Mouse (Mus musculus) liver, postnatal 0 days (tissue): ENCODE results near the gene Snapin. TPM values are rescaled to one million over a fixed set of nuclear protein-coding genes. Genes with fewer than 3 reads are reported as not detected.

Experiments used
- ATAC-seq: fragments of 200-750 bp; cut with Nextera tagmentation; 2 replicates; pipeline ENCODE4 v1.8.0; 2017; ENCODE audit warnings: mild to moderate bottlenecking, moderate library complexity
- DNase-seq: peaks from one replicate; pipeline ENCODE4 v3.0.0-alpha.2; 2016
- H3K27ac ChIP-seq: fragments of 300-500 bp; sonication (generic); 2 replicates; pipeline ENCODE4 v1.5.1; 2014; ENCODE audit warnings: antibody characterized with exemption, moderate library complexity, mild to moderate bottlenecking, low read depth
- H3K27me3 ChIP-seq: fragments of 300-500 bp; sonication (generic); 2 replicates; pipeline ENCODE4 v1.6.1; 2014; ENCODE audit warnings: low read length, control low read depth, mixed read lengths; ENCODE audit not compliant: insufficient read depth
- H3K36me3 ChIP-seq: fragments of 300-500 bp; sonication (generic); replicated peaks from 2 replicates; pipeline ENCODE4 v1.6.1; 2014; ENCODE audit warnings: mild to moderate bottlenecking, control low read depth, low read length, moderate library complexity, mixed read lengths; ENCODE audit not compliant: insufficient read depth
- H3K4me1 ChIP-seq: fragments of 300-500 bp; sonication (generic); 2 replicates; pipeline ENCODE4 v1.6.1; 2014; ENCODE audit warnings: antibody characterized with exemption, mild to moderate bottlenecking, control low read depth; ENCODE audit not compliant: insufficient read depth
- H3K4me2 ChIP-seq: fragments of 300-500 bp; sonication (generic); 2 replicates; pipeline ENCODE4 v1.6.1; 2014; ENCODE audit warnings: low read depth, mild to moderate bottlenecking, low read length, moderate library complexity, mixed read lengths
- H3K4me3 ChIP-seq: fragments of 300-500 bp; sonication (generic); 2 replicates; pipeline ENCODE4 v1.5.1; 2014; ENCODE audit warnings: low read depth, low read length
- H3K9ac ChIP-seq: fragments of 300-500 bp; sonication (generic); replicated peaks from 2 replicates; pipeline ENCODE4 v1.6.1; 2014; ENCODE audit warnings: mild to moderate bottlenecking, moderate library complexity
- H3K9me3 ChIP-seq: fragments of 300-500 bp; sonication (generic); 2 replicates; pipeline ENCODE4 v1.6.1; 2016; ENCODE audit warnings: mild to moderate bottlenecking, control low read depth, low read length, mixed read lengths
- CTCF ChIP-seq: sonication (generic); IDR thresholded peaks from 2 replicates; pipeline ENCODE4 v1.5.1; 2016; ENCODE audit warnings: antibody characterized with exemption, low read depth
- EP300 ChIP-seq: IDR thresholded peaks from 2 replicates; pipeline ENCODE4 v1.6.1; 2016; ENCODE audit warnings: antibody characterized with exemption, low read depth, mild to moderate bottlenecking
- WGBS: fragments of 180-500 bp; shearing (Covaris S2); extraction: QIAGEN DNeasy Blood & Tissue Kit; methylation state at CpG from one replicate; pipeline ENCODE4 v1.1.7; 2014; ENCODE audit not compliant: insufficient replicate concordance; 5-methylcytosine and 5-hydroxymethylcytosine counted together
- polyA plus RNA-seq: library from polyadenylated mRNA; unstranded; fragments of >200 nt; fragmentation: Nextera tagmentation; extraction: Ambion mirVana; gene quantifications from 2 replicates; pipeline ENCODE4 v1.2.1, GENCODE M21; 2015

Snapin gene
- polyA plus RNA-seq, 1 experiment from 2014 or later: 23.6 TPM

DNA sequence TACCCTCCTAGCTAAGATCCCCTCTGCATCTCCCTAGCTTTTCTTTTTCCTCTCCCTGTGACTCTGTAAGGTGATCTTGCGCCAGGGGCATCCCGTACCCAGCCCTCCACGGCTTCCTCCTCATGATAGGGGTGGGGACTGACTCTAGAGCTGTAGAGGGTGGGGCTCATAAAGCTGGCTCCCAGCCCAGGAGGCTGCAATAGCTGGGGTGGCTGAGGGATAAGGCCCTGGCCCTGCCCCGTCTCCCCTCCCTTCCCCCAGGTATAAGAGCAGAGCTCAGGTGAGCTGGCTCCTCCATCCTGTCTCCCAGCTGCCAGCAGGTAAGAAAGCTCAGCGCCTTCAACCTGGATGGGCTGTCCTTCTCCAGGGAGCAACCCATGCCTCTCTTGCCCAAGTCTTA, 35.7 kb upstream of the Snapin start, which contains the start of gene S100a14:
TSS of gene S100a14 (plus strand) at position 277 of the 400 bp plus-strand sequence.
- no peaks in the 10 kb centered on the region for H3K27me3 ChIP-seq
- no peak for ATAC-seq
- H3K9ac ChIP-seq: no peak within 1 kb of the TSS
- H3K4me1 ChIP-seq: peaks cover 3% of the 10 kb centered on the region; the same call in 1 of the 2 replicates
- TF ChIP-seq EP300 (no peak), CTCF (no peak)
- DNase-seq: no peak
- H3K27ac ChIP-seq: no peak within 1 kb of the TSS
- no peak within 1 kb of the TSS for H3K4me2 ChIP-seq
- H3K36me3 ChIP-seq: peaks cover 3% of the 10 kb centered on the region; the same call in 1 of the 2 replicates
- no peaks in the 10 kb centered on the region for H3K9me3 ChIP-seq
- whole genome bisulfite sequencing: 54% methylated on average over 5 of the region's 5 CpGs
- H3K4me3 ChIP-seq: no peak within 1 kb of the TSS

DNA sequence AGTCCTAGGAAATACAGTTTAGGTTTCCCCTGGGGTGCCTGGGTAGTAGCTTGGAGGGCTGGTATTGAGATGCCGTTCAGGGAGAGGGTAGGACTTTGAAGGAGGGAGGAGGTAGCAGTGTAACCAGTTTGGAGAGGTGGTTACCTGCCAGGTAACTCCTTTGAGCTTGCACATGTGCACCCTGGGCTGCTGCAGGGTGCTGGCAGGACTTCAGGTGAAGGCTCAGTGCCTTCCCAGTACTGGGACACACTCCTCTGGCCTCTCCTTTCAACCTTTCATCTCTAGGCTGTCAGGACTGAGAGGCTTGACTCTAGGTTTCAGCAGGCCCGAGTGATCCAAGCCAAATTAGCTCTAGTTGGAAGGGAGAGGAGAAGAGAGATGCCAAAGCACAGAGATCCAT, 35.2 kb upstream of the Snapin start:
- H3K4me1 ChIP-seq: peaks cover 3% of the 10 kb centered on the region; the same call in 1 of the 2 replicates
- no peaks in the 10 kb centered on the region for H3K27me3 ChIP-seq
- H3K4me2 ChIP-seq: no peak overlapping the region
- TF ChIP-seq EP300 (no peak), CTCF (no peak)
- no peak for DNase-seq
- WGBS: 90% methylated on average over 2 of the region's 2 CpGs
- H3K36me3 ChIP-seq: peaks cover 3% of the 10 kb centered on the region; the same call in 1 of the 2 replicates
- H3K9ac ChIP-seq: no peak overlapping the region
- no peak for ATAC-seq
- H3K4me3 ChIP-seq: no peak overlapping the region
- H3K27ac ChIP-seq: no peak overlapping the region
- H3K9me3 ChIP-seq: no peaks in the 10 kb centered on the region

DNA sequence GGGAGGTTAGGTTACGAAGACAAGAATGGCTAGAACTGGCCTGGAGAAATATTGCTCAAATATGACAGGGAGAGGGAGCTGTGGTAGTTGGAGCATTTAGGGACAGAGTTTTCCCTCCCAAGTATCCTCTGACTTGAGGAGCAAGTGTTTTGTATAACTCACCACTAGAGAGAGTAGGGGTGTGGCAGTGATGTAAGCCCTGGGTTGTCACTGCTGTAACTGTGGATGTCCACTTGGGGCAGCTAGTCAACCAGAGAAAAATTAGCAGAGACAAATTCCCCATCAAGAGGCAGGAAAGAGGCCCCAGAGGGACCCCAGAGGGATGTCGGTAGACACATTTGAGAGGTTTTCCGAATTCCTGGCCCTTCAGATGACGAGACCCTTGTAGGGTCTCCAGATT, 34.6 kb upstream of the Snapin start:
- ATAC-seq: peak; percentile 62; the same call in 1 of the 2 replicates
- H3K4me1 ChIP-seq: peaks cover 3% of the 10 kb centered on the region; the same call in 1 of the 2 replicates
- TF ChIP-seq EP300 (no peak), CTCF (peak; percentile 84)
- H3K27me3 ChIP-seq: no peaks in the 10 kb centered on the region
- H3K4me3 ChIP-seq: no peak overlapping the region
- no peak for DNase-seq
- WGBS: 52% methylated on average over 4 of the region's 4 CpGs
- no peak overlapping the region for H3K4me2 ChIP-seq
- H3K9me3 ChIP-seq: no peaks in the 10 kb centered on the region
- H3K9ac ChIP-seq: no peak overlapping the region
- no peak overlapping the region for H3K27ac ChIP-seq
- peaks cover 6% of the 10 kb centered on the region; the same call in 1 of the 2 replicates for H3K36me3 ChIP-seq

DNA sequence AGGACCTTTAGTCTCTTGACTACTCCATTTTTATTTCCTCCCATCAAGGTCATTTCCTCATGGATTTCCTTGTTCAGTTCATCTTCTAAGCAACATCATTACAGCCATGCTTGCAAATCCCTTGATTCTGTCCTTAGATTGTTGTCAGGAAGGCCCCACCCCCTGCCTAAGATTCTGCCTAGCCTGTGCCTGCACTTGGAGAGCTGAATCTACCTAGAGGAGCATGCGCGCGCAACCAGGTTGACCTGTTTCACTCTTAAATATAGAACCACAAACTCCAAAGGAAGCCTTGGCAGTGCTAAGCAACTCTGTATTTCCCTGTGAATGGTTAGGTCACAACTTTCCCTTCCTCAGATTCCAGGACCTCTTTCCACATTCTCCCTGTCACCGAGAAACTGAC, 26.9 kb upstream of the Snapin start:
- H3K9ac ChIP-seq: no peak overlapping the region
- peaks cover 24% of the 10 kb centered on the region for H3K4me1 ChIP-seq
- TF ChIP-seq CTCF (no peak), EP300 (no peak)
- no peak overlapping the region for H3K27ac ChIP-seq
- no peaks in the 10 kb centered on the region for H3K9me3 ChIP-seq
- no peak for ATAC-seq
- H3K4me3 ChIP-seq: no peak overlapping the region
- H3K36me3 ChIP-seq: 0 out of 2 replicates have a peak, but pooled peaks cover 3% of the 10 kb centered on the region
- 84% methylated on average over 4 of the region's 4 CpGs for WGBS
- H3K4me2 ChIP-seq: no peak overlapping the region
- no peak for DNase-seq
- no peaks in the 10 kb centered on the region for H3K27me3 ChIP-seq

DNA sequence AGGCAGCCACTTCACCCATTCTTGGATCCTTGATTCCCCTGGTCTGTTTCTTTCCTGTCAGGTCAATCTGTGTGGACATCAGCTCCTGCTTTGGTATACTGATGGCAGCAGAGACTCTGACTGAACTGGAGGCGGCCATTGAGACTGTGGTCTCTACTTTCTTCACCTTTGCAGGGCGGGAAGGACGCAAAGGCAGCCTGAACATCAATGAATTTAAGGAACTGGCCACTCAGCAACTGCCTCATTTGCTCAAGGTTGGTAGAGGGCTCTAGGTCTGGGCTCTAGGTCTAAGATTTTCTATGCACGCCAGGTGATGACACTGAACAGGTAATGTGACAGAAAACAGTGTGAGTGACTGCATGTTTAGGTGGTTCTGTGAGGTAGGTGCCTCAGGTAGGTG, 25.0 kb upstream of the Snapin start:
- H3K4me1 ChIP-seq: peaks cover 24% of the 10 kb centered on the region
- peaks cover 4% of the 10 kb centered on the region; the same call in 1 of the 2 replicates for H3K36me3 ChIP-seq
- 75% methylated on average over 4 of the region's 4 CpGs for WGBS
- peak overlapping the region; percentile 65; the same call in 1 of the 2 replicates for H3K9ac ChIP-seq
- H3K4me2 ChIP-seq: peak overlapping the region; percentile 98
- TF ChIP-seq CTCF (no peak), EP300 (no peak)
- no peaks in the 10 kb centered on the region for H3K9me3 ChIP-seq
- DNase-seq (no peak), ATAC-seq (no peak)
- H3K4me3 ChIP-seq: no peak overlapping the region
- H3K27me3 ChIP-seq: no peaks in the 10 kb centered on the region
- H3K27ac ChIP-seq: no peak overlapping the region

DNA sequence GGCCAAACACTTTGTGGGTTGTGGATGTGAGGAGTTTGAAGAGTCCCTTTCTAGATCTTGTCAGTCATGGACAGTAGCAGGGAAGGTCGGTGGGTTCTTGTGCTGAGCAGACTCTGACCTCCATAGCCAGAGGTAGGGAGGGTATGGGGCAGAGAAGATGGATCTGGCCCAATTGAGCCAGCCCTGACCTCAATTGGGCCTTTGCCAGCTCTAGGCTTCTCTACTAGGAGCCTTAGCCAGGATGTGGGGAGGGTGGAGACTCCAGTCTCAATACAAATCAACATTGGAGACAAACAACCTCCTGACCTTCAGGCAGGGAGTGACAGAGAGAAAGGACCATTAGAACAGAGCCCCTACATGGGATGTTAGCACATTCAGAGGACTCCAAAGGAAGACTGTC, 24.4 kb upstream of the Snapin start:
- Histone ChIP-seq H3K4me2 (peak overlapping the region; percentile 98), H3K27ac (peak overlapping the region; percentile 46), H3K9me3 (no peaks in the 10 kb centered on the region), H3K9ac (peak overlapping the region; percentile 65), H3K4me1 (peaks cover 24% of the 10 kb centered on the region), H3K4me3 (peak overlapping the region; percentile 61), H3K36me3 (peaks cover 7% of the 10 kb centered on the region; the same call in 1 of the 2 replicates), H3K27me3 (no peaks in the 10 kb centered on the region)
- TF ChIP-seq EP300: no peak
- no peak for TF ChIP-seq CTCF
- 21% methylated on average over 1 of the region's 1 CpGs for WGBS
- no peak for DNase-seq
- peak; percentile 20; the same call in 1 of the 2 replicates for ATAC-seq

DNA sequence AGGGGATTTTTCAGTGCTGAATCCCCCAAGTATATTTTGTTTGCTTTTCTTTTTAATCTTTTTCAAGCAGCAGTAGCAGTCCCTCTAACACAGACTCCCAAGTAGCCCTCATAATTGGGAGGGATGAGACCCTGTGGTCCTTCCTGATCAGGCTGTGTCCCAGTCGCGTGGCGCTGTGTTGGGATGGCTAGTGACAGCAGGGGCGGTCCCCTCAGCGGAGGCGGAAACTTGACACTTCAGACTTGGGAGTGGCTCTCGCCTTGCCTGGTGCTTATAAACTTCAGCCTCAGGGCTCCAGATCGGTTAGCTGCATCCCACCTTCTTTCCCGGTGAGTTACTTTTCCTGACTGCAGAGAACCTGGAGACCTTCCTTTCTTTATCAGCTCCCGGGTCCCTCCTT, 23.9 kb upstream of the Snapin start:
- H3K4me2 ChIP-seq: peak overlapping the region; percentile 98
- peak overlapping the region; percentile 46 for H3K27ac ChIP-seq
- H3K4me3 ChIP-seq: peak overlapping the region; percentile 61
- peak; percentile 75 for DNase-seq
- ATAC-seq: peak; percentile 78
- H3K9ac ChIP-seq: peak overlapping the region; percentile 65
- peaks cover 7% of the 10 kb centered on the region; the same call in 1 of the 2 replicates for H3K36me3 ChIP-seq
- H3K27me3 ChIP-seq: no peaks in the 10 kb centered on the region
- no peaks in the 10 kb centered on the region for H3K9me3 ChIP-seq
- peaks cover 24% of the 10 kb centered on the region for H3K4me1 ChIP-seq
- WGBS: 2% methylated on average over 10 of the region's 10 CpGs
- TF ChIP-seq CTCF (no peak), EP300 (no peak)
